Mouse (Mus musculus): ENCODE measurements around the gene Xxylt1. TPM values are rescaled to one million over a fixed set of nuclear protein-coding genes. Genes with fewer than 3 reads are reported as not detected.

Gene Xxylt1
- polyA plus RNA-seq, 1 experiment, result 18.0 TPM

DNA sequence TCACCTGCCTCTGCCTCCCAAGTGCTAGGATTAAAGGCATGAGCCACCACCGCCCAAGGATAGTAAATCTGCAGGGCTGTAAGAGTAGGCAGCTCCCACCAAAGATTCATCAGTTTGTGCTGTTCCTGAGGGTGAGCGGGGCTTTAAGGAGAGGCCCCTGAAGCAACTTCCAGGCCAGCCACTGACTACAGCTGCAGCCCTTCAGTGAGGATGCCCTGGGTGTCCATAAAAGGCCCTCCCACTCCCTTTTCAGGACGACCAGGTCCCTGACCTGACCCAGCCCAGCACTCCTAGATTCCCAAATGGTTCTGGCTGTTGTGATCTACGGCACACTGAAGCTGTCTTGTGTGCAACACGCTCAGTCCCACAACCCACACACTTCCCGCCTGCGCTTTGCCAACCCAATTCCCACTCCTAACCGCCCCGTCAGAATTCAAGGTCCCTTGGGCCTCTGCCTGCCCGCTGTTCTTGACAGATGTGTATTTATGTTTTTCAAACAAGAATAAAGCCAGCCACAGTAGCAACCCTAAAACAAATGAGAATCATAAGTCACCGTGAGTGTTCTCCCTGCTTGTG lies 146.9 kb downstream of the Xxylt1 start:
- TF ChIP-seq CTCF (IDR thresholded peaks at IDR 0.05; ENCODE audit: extremely low read depth, insufficient read depth, insufficient read length, insufficient replicate concordance), result no peak
- TF ChIP-seq POLR2A (IDR thresholded peaks at IDR 0.05; ENCODE audit: low read depth, low read length), result no peak
- no peak overlapping the region for H3K4me3 ChIP-seq (ENCODE audit: extremely low read depth, insufficient read depth, insufficient read length)
- no peaks in the 10 kb centered on the region for H3K27me3 ChIP-seq (ENCODE audit: control insufficient read depth, insufficient read depth, low read length)
- no peak overlapping the region for H3K27ac ChIP-seq (ENCODE audit: insufficient read depth, low read length)
- WGBS, result 86% methylated on average over 11 of the region's 11 CpGs
- no peak for DNase-seq (ENCODE audit: low read depth in 1 of 2, low spot score in 2 of 2)
- peaks cover 4% of the 10 kb centered on the region; the same call in 1 of the 2 replicates for H3K4me1 ChIP-seq (ENCODE audit: control insufficient read depth, insufficient read depth, insufficient read length)
- H3K36me3 ChIP-seq (ENCODE audit: control insufficient read depth, insufficient read depth, low read length), result no peaks in the 10 kb centered on the region

DNA sequence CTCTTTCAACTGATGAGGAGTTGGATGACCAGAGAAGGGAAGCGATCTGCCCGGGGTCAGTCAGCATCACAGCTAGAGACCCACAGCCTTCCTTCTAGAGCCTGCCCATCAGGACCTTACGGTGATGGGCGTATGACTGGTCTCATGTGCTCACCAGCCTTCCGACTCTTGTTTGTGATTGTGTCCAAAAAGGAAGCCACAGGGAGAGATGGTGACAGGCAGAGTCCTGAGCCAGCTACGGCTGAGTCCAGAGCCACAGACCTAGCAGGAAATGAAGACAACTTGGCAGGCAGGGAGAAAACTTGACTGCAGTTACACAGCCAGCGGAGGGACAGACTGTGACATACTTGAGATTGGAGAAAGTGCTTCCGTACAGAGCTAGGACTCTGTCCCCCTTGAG lies 147.9 kb downstream of the Xxylt1 start:
- DNase-seq (ENCODE audit: low read depth in 1 of 2, low spot score in 2 of 2), result no peak
- 75% methylated on average over 8 of the region's 8 CpGs for WGBS
- Histone ChIP-seq H3K4me3 (ENCODE audit: extremely low read depth, insufficient read depth, insufficient read length) (no peak overlapping the region), H3K4me1 (ENCODE audit: control insufficient read depth, insufficient read depth, insufficient read length) (peaks cover 4% of the 10 kb centered on the region; the same call in 1 of the 2 replicates), H3K36me3 (ENCODE audit: control insufficient read depth, insufficient read depth, low read length) (no peaks in the 10 kb centered on the region), H3K27ac (ENCODE audit: insufficient read depth, low read length) (no peak overlapping the region), H3K27me3 (ENCODE audit: control insufficient read depth, insufficient read depth, low read length) (no peaks in the 10 kb centered on the region)
- no peak for TF ChIP-seq CTCF (IDR thresholded peaks at IDR 0.05; ENCODE audit: extremely low read depth, insufficient read depth, insufficient read length, insufficient replicate concordance)

DNA sequence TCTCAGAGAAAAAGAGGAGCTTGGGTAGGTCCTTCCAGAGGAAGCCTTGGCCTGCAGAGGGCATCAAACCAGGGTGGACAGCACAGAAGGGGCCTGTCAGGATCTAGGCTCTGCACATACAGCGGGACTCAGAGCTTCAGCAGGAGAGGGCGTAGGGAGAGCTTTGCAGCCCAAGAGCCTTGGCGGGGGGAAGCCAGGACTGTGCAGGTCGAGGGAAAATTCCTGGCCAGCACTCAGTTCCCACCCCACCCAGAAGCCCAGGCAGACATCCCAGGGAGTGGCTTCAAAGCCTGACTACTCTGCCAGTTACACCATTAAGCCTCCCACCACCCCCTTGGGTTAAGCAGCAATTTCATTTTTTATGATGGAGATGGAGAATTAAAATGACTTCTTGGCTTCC lies 148.4 kb downstream of the Xxylt1 start:
- no peaks in the 10 kb centered on the region for H3K36me3 ChIP-seq (ENCODE audit: control insufficient read depth, insufficient read depth, low read length)
- no peaks in the 10 kb centered on the region for H3K27me3 ChIP-seq (ENCODE audit: control insufficient read depth, insufficient read depth, low read length)
- H3K4me3 ChIP-seq (ENCODE audit: extremely low read depth, insufficient read depth, insufficient read length), result no peak overlapping the region
- 98% methylated on average over 4 of the region's 4 CpGs for WGBS
- TF ChIP-seq POLR2A (IDR thresholded peaks at IDR 0.05; ENCODE audit: low read depth, low read length) (no peak), CTCF (IDR thresholded peaks at IDR 0.05; ENCODE audit: extremely low read depth, insufficient read depth, insufficient read length, insufficient replicate concordance) (no peak)
- H3K27ac ChIP-seq (ENCODE audit: insufficient read depth, low read length), result no peak overlapping the region
- no peak for DNase-seq (ENCODE audit: low read depth in 1 of 2, low spot score in 2 of 2)
- H3K4me1 ChIP-seq (ENCODE audit: control insufficient read depth, insufficient read depth, insufficient read length), result peaks cover under 1% of the 10 kb centered on the region; the same call in 1 of the 2 replicates

DNA sequence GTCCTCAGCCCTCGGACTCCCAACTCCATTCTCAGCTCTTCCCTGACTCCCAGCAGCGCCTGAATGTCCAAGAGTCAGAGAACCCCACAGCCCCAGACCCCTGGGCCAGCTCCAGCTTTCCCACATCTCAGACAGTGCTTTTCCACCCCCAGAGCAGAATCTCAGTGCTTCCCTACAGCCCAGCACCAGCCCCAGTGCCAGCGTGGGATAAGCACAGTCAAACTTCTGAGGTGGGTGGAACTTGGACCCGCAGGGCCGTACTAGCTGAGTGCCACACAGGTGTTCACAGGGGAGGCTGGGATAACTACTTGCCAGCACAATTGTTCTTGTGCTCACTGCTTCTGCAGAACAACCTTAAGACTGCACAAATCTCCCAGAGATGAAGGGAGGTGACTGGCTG lies 149.0 kb downstream of the Xxylt1 start:
- Histone ChIP-seq H3K27ac (ENCODE audit: insufficient read depth, low read length) (no peak overlapping the region), H3K27me3 (ENCODE audit: control insufficient read depth, insufficient read depth, low read length) (no peaks in the 10 kb centered on the region), H3K4me3 (ENCODE audit: extremely low read depth, insufficient read depth, insufficient read length) (no peak overlapping the region), H3K4me1 (ENCODE audit: control insufficient read depth, insufficient read depth, insufficient read length) (no peaks in the 10 kb centered on the region), H3K36me3 (ENCODE audit: control insufficient read depth, insufficient read depth, low read length) (no peaks in the 10 kb centered on the region)
- no peak for TF ChIP-seq CTCF (IDR thresholded peaks at IDR 0.05; ENCODE audit: extremely low read depth, insufficient read depth, insufficient read length, insufficient replicate concordance)
- no peak for TF ChIP-seq POLR2A (IDR thresholded peaks at IDR 0.05; ENCODE audit: low read depth, low read length)
- DNase-seq (ENCODE audit: low read depth in 1 of 2, low spot score in 2 of 2), result no peak
- 89% methylated on average over 5 of the region's 5 CpGs for WGBS

DNA sequence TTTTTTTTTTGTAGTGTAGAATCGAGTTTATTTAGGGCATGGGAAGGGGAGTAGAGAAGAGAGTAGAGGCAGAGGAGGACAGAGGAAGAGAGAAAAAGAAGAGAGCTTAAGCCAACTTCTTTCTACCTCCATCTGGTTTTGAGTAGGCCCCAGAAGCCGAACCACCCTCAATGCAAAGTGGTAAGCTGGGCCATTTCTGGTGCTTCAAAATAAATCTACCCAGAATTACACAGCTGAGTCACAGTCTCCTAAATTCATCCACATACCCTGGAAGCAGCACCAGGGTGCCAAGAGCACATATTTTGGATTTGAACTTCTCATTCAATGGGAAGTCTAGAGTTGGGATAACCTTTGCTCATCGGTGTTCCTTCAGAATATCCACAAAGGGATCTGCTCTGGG lies 152.1 kb downstream of the Xxylt1 start:
- no peaks in the 10 kb centered on the region for H3K27me3 ChIP-seq (ENCODE audit: control insufficient read depth, insufficient read depth, low read length)
- WGBS, result 74% methylated on average over 3 of the region's 3 CpGs
- H3K4me1 ChIP-seq (ENCODE audit: control insufficient read depth, insufficient read depth, insufficient read length), result no peaks in the 10 kb centered on the region
- no peak overlapping the region for H3K4me3 ChIP-seq (ENCODE audit: extremely low read depth, insufficient read depth, insufficient read length)
- H3K27ac ChIP-seq (ENCODE audit: insufficient read depth, low read length), result no peak overlapping the region
- TF ChIP-seq CTCF (IDR thresholded peaks at IDR 0.05; ENCODE audit: extremely low read depth, insufficient read depth, insufficient read length, insufficient replicate concordance), result no peak
- no peak for TF ChIP-seq POLR2A (IDR thresholded peaks at IDR 0.05; ENCODE audit: low read depth, low read length)
- H3K36me3 ChIP-seq (ENCODE audit: control insufficient read depth, insufficient read depth, low read length), result no peaks in the 10 kb centered on the region
- no peak for DNase-seq (ENCODE audit: low read depth in 1 of 2, low spot score in 2 of 2)

DNA sequence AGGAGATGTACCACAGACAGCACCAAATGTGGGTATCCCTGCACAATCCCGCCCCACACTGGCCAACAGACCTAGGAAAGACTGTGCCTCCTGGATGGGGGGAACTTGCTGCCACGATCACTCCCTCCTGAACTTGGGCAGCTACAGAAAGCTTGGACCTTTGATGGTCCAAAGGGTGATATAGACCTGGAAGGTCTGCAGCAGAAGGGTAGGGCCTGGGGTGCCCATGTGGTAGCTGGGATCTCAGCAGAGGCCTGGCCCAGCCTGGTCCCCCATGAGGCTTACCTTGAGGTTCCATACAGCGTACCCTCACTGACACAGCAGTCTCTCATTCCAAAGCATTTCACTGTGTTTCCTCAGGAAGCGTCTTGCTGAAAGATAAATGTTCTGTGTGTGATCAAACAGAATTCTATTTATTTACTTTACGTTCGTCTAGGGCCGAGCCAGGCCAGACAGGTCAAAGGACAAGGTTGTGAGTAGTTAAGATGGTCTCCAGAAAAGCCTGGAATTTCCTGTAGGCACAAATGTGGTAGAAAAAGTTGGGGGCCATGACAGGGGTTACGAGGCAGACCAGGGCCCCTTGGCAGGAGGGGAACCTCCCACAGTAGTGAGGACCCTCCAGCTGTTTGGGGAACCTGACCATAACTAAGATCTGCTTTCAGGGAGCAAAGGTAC lies 153.0 kb downstream of the Xxylt1 start:
- TF ChIP-seq CTCF (IDR thresholded peaks at IDR 0.05; ENCODE audit: extremely low read depth, insufficient read depth, insufficient read length, insufficient replicate concordance), result no peak
- TF ChIP-seq POLR2A (IDR thresholded peaks at IDR 0.05; ENCODE audit: low read depth, low read length), result no peak
- Histone ChIP-seq H3K4me3 (ENCODE audit: extremely low read depth, insufficient read depth, insufficient read length) (no peak overlapping the region), H3K27me3 (ENCODE audit: control insufficient read depth, insufficient read depth, low read length) (no peaks in the 10 kb centered on the region), H3K27ac (ENCODE audit: insufficient read depth, low read length) (no peak overlapping the region), H3K36me3 (ENCODE audit: control insufficient read depth, insufficient read depth, low read length) (no peaks in the 10 kb centered on the region), H3K4me1 (ENCODE audit: control insufficient read depth, insufficient read depth, insufficient read length) (no peaks in the 10 kb centered on the region)
- no peak for DNase-seq (ENCODE audit: low read depth in 1 of 2, low spot score in 2 of 2)
- WGBS, result 90% methylated on average over 8 of the region's 8 CpGs

DNA sequence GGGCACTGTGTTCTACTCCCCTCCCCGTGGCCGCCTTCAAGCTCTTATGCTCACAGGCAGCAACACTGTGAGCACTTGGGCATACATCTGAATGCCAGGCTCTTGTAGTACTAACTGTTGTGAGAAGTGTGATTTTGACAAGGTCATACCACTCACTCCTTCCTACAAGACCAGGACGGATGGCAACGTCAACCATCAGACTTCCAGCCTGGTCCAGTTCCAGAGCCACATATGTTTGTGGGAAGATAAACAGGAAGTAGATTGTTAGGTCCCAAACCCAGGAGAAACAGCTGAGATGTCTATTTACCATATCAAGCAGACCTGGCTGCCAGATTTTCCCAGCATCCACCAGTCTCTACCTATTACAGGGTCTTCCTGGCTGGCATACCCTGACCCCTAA lies 155.7 kb downstream of the Xxylt1 start:
- Histone ChIP-seq H3K27ac (ENCODE audit: insufficient read depth, low read length) (no peak overlapping the region), H3K36me3 (ENCODE audit: control insufficient read depth, insufficient read depth, low read length) (no peaks in the 10 kb centered on the region), H3K4me1 (ENCODE audit: control insufficient read depth, insufficient read depth, insufficient read length) (no peaks in the 10 kb centered on the region), H3K4me3 (ENCODE audit: extremely low read depth, insufficient read depth, insufficient read length) (no peak overlapping the region), H3K27me3 (ENCODE audit: control insufficient read depth, insufficient read depth, low read length) (no peaks in the 10 kb centered on the region)
- 64% methylated on average over 4 of the region's 4 CpGs for WGBS
- DNase-seq (ENCODE audit: low read depth in 1 of 2, low spot score in 2 of 2), result no peak
- TF ChIP-seq CTCF (IDR thresholded peaks at IDR 0.05; ENCODE audit: extremely low read depth, insufficient read depth, insufficient read length, insufficient replicate concordance) (no peak), POLR2A (IDR thresholded peaks at IDR 0.05; ENCODE audit: low read depth, low read length) (no peak)

All from spleen, adult 2 months (tissue).